Mouse (Mus musculus): ENCODE results near the gene Elovl6.

Elovl6 gene

GRCm38 (mm10) chr3:129657775-129658174 lies 125.6 kb downstream of the Elovl6 start:
- no peak for TF ChIP-seq NANOG (IDR thresholded peaks at IDR 0.05; ENCODE audit: borderline replicate concordance, low read length)
- TF ChIP-seq POU5F1 (IDR thresholded peaks at IDR 0.05; ENCODE audit: borderline replicate concordance, low read length) = no peak
- TF ChIP-seq CTCF (conservative IDR thresholded peaks at IDR 0.05; ENCODE audit: low read length) = no peak
- Histone ChIP-seq H3K9me3 (ENCODE audit: low read length) (peaks cover 30% of the 10 kb centered on the region), H3K4me1 (replicated peaks; ENCODE audit: low read depth, low read length) (no peaks in the 10 kb centered on the region), H3K4me3 (replicated peaks; ENCODE audit: low read length) (no peak overlapping the region), H3K27me3 (ENCODE audit: insufficient read depth, low read length) (no peaks in the 10 kb centered on the region), H3K36me3 (ENCODE audit: insufficient read depth, low read length) (no peaks in the 10 kb centered on the region)

GRCm38 (mm10) chr3:129658776-129659175 lies 126.6 kb downstream of the Elovl6 start:
- Histone ChIP-seq H3K4me1 (replicated peaks; ENCODE audit: low read depth, low read length) (no peaks in the 10 kb centered on the region), H3K36me3 (ENCODE audit: insufficient read depth, low read length) (no peaks in the 10 kb centered on the region), H3K27me3 (ENCODE audit: insufficient read depth, low read length) (no peaks in the 10 kb centered on the region), H3K9me3 (ENCODE audit: low read length) (peaks cover 27% of the 10 kb centered on the region), H3K4me3 (replicated peaks; ENCODE audit: low read length) (no peak overlapping the region)
- TF ChIP-seq NANOG (IDR thresholded peaks at IDR 0.05; ENCODE audit: borderline replicate concordance, low read length) (no peak), POU5F1 (IDR thresholded peaks at IDR 0.05; ENCODE audit: borderline replicate concordance, low read length) (no peak), CTCF (conservative IDR thresholded peaks at IDR 0.05; ENCODE audit: low read length) (no peak)

DNA sequence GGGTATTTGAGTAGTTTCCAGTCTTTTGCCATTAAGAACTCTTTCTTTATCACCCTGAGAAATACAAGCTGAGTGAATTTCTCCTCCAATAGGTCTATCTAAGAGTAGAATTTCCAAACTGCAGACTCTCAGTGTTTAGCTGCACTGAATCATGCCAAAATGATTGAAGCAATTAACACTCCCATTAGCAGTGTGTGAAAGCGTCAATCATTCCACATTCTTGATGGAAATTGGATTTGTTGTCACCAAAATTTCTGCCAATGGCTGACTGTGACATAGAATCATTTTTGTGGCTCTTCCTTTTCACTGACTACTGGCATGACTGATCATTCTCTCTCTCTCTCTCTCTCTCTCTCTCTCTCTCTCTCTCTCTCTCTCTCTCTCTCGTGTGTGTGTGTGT lies 131.8 kb downstream of the Elovl6 start:
- no peak for TF ChIP-seq NANOG (IDR thresholded peaks at IDR 0.05; ENCODE audit: borderline replicate concordance, low read length)
- Histone ChIP-seq H3K4me1 (replicated peaks; ENCODE audit: low read depth, low read length) (no peaks in the 10 kb centered on the region), H3K27me3 (ENCODE audit: insufficient read depth, low read length) (no peaks in the 10 kb centered on the region), H3K4me3 (replicated peaks; ENCODE audit: low read length) (no peak overlapping the region), H3K9me3 (ENCODE audit: low read length) (peaks cover 32% of the 10 kb centered on the region), H3K36me3 (ENCODE audit: insufficient read depth, low read length) (no peaks in the 10 kb centered on the region)

DNA sequence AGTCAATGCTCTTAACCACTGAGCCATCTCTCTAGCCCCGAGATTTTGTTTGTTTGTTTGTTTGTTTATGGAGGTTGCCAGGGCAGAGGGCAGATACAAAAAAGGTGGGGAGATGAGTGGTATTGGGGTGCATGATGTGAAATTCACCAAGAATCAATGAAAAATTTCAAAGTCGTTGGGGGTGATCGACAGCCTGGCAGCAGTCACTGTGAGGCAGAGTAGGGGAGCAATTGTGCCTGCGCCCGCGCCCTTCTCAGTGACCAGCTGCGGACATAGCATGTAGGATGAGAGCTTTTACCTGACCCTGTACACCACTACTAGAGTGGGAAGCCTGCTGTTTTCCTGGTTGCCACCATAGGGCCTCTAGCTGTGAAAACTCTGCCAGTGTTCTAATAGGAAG lies 143.8 kb downstream of the Elovl6 start:
- Histone ChIP-seq H3K9me3 (ENCODE audit: low read length) (peaks cover 6% of the 10 kb centered on the region; the same call in 1 of the 2 replicates), H3K27me3 (ENCODE audit: insufficient read depth, low read length) (no peaks in the 10 kb centered on the region), H3K36me3 (ENCODE audit: insufficient read depth, low read length) (no peaks in the 10 kb centered on the region), H3K4me1 (replicated peaks; ENCODE audit: low read depth, low read length) (peaks cover 15% of the 10 kb centered on the region), H3K4me3 (replicated peaks; ENCODE audit: low read length) (no peak overlapping the region)
- TF ChIP-seq NANOG (IDR thresholded peaks at IDR 0.05; ENCODE audit: borderline replicate concordance, low read length) = no peak
- TF ChIP-seq POU5F1 (IDR thresholded peaks at IDR 0.05; ENCODE audit: borderline replicate concordance, low read length) = no peak
- no peak for TF ChIP-seq CTCF (conservative IDR thresholded peaks at IDR 0.05; ENCODE audit: low read length)

- TF ChIP-seq POU5F1 (IDR thresholded peaks at IDR 0.05; ENCODE audit: borderline replicate concordance, low read length) (no peak), NANOG (IDR thresholded peaks at IDR 0.05; ENCODE audit: borderline replicate concordance, low read length) (no peak), CTCF (conservative IDR thresholded peaks at IDR 0.05; ENCODE audit: low read length) (no peak)
- no peaks in the 10 kb centered on the region for H3K27me3 ChIP-seq (ENCODE audit: insufficient read depth, low read length)
- no peaks in the 10 kb centered on the region for H3K9me3 ChIP-seq (ENCODE audit: low read length)
- H3K4me3 ChIP-seq (replicated peaks; ENCODE audit: low read length) = no peak overlapping the region
- H3K36me3 ChIP-seq (ENCODE audit: insufficient read depth, low read length) = no peaks in the 10 kb centered on the region
- H3K4me1 ChIP-seq (replicated peaks; ENCODE audit: low read depth, low read length) = peaks cover 12% of the 10 kb centered on the region
Measured at GRCm38 (mm10) chr3:129680258-129680657, 148.1 kb downstream of the Elovl6 start.

DNA sequence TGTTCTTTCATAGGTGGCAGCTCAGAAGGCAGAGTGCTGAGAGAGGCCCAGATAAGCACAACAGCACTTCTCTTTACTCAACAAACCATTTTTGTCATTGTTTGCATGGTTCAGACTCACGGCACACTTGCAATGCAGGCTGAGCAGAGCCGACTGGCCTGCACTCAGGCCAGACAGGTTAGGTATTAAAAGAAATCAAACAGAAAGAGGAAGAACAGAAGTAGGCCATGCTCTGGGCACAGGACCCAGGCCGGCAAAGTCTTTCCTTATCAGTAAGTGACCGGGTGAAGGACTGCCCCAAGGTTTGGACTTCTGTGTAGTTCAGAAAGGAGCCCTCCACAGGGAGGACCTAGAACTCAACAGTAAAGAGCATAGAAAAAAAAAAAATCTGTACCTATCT lies 149.7 kb downstream of the Elovl6 start:
- H3K9me3 ChIP-seq (ENCODE audit: low read length) = no peaks in the 10 kb centered on the region
- no peak overlapping the region for H3K4me3 ChIP-seq (replicated peaks; ENCODE audit: low read length)
- peaks cover 12% of the 10 kb centered on the region for H3K4me1 ChIP-seq (replicated peaks; ENCODE audit: low read depth, low read length)
- no peaks in the 10 kb centered on the region for H3K36me3 ChIP-seq (ENCODE audit: insufficient read depth, low read length)
- H3K27me3 ChIP-seq (ENCODE audit: insufficient read depth, low read length) = no peaks in the 10 kb centered on the region
- TF ChIP-seq CTCF (conservative IDR thresholded peaks at IDR 0.05; ENCODE audit: low read length) = no peak
- TF ChIP-seq POU5F1 (IDR thresholded peaks at IDR 0.05; ENCODE audit: borderline replicate concordance, low read length) = no peak
- no peak for TF ChIP-seq NANOG (IDR thresholded peaks at IDR 0.05; ENCODE audit: borderline replicate concordance, low read length)

- no peak overlapping the region for H3K4me3 ChIP-seq (replicated peaks; ENCODE audit: low read length)
- no peaks in the 10 kb centered on the region for H3K36me3 ChIP-seq (ENCODE audit: insufficient read depth, low read length)
- H3K9me3 ChIP-seq (ENCODE audit: low read length) = no peaks in the 10 kb centered on the region
- TF ChIP-seq CTCF (conservative IDR thresholded peaks at IDR 0.05; ENCODE audit: low read length) (no peak), POU5F1 (IDR thresholded peaks at IDR 0.05; ENCODE audit: borderline replicate concordance, low read length) (no peak), NANOG (IDR thresholded peaks at IDR 0.05; ENCODE audit: borderline replicate concordance, low read length) (no peak)
- H3K27me3 ChIP-seq (ENCODE audit: insufficient read depth, low read length) = no peaks in the 10 kb centered on the region
- peaks cover 12% of the 10 kb centered on the region for H3K4me1 ChIP-seq (replicated peaks; ENCODE audit: low read depth, low read length)
Measured at GRCm38 (mm10) chr3:129682389-129682788, 150.2 kb downstream of the Elovl6 start.

GRCm38 (mm10) chr3:129683060-129683679 lies 151.0 kb downstream of the Elovl6 start:
- peak; percentile 33 for TF ChIP-seq CTCF (conservative IDR thresholded peaks at IDR 0.05; ENCODE audit: low read length)
- no peak for TF ChIP-seq NANOG (IDR thresholded peaks at IDR 0.05; ENCODE audit: borderline replicate concordance, low read length)
- no peak for TF ChIP-seq POU5F1 (IDR thresholded peaks at IDR 0.05; ENCODE audit: borderline replicate concordance, low read length)
- Histone ChIP-seq H3K4me3 (replicated peaks; ENCODE audit: low read length) (no peak overlapping the region), H3K9me3 (ENCODE audit: low read length) (no peaks in the 10 kb centered on the region), H3K27me3 (ENCODE audit: insufficient read depth, low read length) (no peaks in the 10 kb centered on the region; the same call in 1 of the 2 replicates), H3K4me1 (replicated peaks; ENCODE audit: low read depth, low read length) (peaks cover 12% of the 10 kb centered on the region), H3K36me3 (ENCODE audit: insufficient read depth, low read length) (no peaks in the 10 kb centered on the region)

- no peak overlapping the region for H3K4me3 ChIP-seq (replicated peaks; ENCODE audit: low read length)
- H3K4me1 ChIP-seq (replicated peaks; ENCODE audit: low read depth, low read length) = 0 out of 2 replicates have a peak, but pooled peaks cover under 1% of the 10 kb centered on the region
- H3K9me3 ChIP-seq (ENCODE audit: low read length) = no peaks in the 10 kb centered on the region
- no peaks in the 10 kb centered on the region for H3K36me3 ChIP-seq (ENCODE audit: insufficient read depth, low read length)
- TF ChIP-seq NANOG (IDR thresholded peaks at IDR 0.05; ENCODE audit: borderline replicate concordance, low read length) (no peak), CTCF (conservative IDR thresholded peaks at IDR 0.05; ENCODE audit: low read length) (no peak), POU5F1 (IDR thresholded peaks at IDR 0.05; ENCODE audit: borderline replicate concordance, low read length) (no peak)
- no peaks in the 10 kb centered on the region; the same call in 1 of the 2 replicates for H3K27me3 ChIP-seq (ENCODE audit: insufficient read depth, low read length)
Measured at GRCm38 (mm10) chr3:129686196-129686595, 154.0 kb downstream of the Elovl6 start.
